Mouse (Mus musculus): ENCODE measurements around the gene Olfr902.
"Not testable (repeated sequence)": the region's sequence is repeated elsewhere in the genome, so short reads cannot be mapped to it uniquely, and the experiment has no call there.

Gene Olfr902

DNA sequence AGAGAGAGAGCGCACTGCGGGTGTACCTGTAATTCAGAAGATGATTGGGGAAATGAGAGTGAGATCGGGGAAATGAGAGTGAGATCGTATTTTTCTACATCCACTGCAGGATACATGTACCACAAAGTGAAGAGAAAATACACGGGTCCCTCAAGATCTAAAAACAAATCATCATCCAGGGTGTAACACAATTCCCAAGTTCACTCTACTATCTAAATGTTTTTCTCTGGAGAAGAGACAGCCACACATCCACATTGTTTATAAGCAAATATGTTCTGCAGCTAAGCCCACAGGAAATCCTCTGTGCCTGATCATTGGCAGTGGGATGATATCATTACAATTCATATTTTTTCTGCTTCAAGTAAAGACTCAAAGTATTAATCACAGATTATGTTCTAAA, at the start of gene Olfr902:
Gene Olfr902, plus strand, starts transcription at position 301 of the 400 bp plus-strand sequence.
- DNase-seq (ENCODE audit: low read depth, low spot score), result no peak

DNA sequence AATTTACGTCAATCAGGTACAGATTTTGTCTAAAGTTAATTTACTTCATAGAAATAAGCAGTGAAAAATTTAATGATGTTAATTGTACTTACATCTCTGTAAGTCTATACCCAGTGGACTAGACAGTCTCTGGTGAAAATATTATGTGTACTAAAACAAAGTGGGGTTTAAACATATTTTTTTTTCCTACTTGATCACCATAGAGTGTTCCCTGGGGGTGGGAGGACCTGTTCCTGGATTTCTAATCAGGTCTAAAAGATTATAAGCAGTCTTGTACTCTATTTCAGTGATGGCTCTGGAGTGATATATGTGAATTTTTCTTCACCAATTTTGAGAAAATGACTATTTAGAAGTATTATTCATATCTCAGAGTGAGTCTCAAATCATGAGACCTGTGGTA, 46.1 kb upstream of the Olfr902 start, which contains the start of gene Olfr147:
Gene Olfr147, plus strand, starts transcription at position 301 of the 400 bp plus-strand sequence.
- DNase-seq (ENCODE audit: low read depth, low spot score), result no peak

DNA sequence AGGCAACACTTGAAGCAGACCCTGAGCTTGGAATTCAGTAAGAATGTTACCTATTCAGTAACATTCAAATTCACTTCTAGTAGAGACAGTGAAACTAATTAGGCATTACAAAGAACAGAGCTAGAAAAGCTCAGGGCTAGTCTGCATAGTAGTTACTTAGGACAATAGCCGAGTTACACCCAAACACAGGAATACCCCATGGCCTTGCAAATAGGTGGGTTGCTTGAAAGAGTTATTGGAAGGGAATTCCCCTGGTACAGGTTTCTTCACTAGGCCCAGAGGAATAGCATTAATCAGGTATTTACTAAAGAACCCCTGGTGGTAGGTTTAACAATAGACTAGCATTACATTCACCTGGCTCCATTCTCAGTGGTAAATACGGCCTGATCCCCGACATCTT, 40.0 kb upstream of the Olfr902 start:
- not testable (repeated sequence) for DNase-seq (ENCODE audit: low read depth, low spot score)

DNA sequence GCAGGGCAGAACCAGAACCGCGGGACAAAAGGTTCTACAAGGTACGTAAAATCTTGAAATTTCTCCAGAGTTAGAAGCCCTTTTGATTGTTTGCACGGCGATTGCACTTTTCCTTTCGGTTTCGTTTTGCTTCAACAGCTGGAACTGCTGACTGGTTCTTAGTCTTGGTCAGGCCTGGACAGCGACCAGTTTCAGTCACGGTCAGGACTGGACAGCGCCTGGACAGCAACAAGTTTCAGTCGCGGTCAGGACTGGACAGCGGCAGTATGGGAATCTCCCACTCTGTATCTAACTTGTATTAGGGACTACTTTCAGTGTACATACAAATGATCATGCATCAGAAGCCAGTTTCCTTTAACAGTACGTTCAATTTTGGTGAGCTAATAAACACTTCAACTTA, 34.0 kb upstream of the Olfr902 start:
- not testable (repeated sequence) for DNase-seq (ENCODE audit: low read depth, low spot score)

DNA sequence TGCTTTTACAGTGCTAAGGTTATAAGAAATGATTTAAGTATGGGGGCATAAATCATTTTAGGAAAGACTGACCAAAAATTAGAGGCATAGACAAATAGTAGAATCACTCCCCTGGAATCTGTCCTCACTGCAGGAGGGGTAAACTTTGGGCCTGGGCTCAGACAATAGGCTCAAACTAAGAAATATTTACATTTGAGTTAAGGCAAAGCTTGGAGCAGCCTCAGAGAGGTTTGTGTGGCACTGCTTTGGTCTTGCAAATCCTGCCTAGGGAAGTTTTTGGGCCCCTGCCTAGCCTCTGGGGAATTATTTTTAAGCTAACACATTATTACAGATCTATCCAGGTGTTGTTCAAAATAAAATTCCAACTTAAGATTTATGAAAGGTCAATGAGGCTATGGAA, 23.7 kb upstream of the Olfr902 start:
- no peak for DNase-seq (ENCODE audit: low read depth, low spot score)

DNA sequence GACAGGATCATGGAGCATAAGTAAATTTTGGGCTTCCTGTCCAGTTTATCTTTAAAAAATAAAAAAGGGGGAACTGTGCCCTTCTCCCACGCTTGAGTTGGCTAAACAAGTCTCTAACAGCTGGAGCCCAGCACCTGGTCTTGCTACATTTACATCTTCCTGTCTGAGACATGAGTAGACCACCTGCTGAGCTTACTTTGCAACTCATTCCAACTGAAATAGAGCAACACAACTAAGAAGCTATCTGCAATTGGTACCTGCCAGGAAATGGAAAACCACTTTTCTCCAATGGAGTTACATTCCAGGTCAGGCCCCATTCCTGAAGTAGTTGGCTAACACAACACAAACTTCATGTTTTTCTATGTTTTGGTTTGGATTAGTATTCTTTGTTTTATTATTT, 20.4 kb upstream of the Olfr902 start:
- DNase-seq (ENCODE audit: low read depth, low spot score), result no peak

DNA sequence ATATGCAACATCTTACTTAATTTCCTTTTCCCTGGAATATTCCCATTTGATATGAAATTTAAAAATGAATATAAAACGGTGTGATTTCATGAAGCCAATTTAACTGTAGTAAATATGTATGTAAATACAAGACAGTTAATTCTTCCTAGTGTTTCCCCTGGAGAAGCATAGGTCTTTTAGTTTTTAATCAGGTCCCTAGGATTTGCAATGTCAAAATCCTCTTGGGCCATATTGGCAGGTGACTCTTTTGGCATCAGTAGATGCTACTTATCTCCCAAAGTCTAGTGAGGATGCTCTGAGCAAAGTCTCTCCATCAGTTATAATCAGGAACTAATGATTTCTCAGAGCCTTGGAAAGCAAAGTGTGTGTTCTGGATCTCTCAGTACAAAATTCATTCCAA, 18.3 kb upstream of the Olfr902 start, which contains the start of gene Olfr901:
Gene Olfr901, plus strand, starts transcription at position 301 of the 400 bp plus-strand sequence.
- no peak for DNase-seq (ENCODE audit: low read depth, low spot score)

DNA sequence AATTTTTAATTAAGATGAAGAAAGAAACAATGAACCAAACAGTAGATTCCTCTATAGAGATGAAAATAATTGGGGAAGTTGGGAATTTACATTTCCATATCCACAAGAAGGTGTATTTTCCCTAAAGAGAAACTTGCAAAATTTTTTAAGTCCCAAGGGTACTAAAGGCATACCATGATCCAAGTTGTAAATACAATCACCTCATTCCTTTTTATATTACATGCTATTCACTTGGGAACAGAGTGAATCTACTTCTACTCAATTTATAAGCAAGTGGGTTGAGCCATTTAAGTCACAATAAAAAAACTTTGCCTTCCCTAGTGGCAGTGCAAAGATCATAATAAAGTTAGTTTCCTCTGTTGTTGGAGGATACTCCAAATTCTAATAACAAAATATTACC, 15.4 kb downstream of the Olfr902 start, which contains the start of gene Olfr904:
Gene Olfr904, plus strand, starts transcription at position 301 of the 400 bp plus-strand sequence.
- no peak for DNase-seq (ENCODE audit: low read depth, low spot score)

DNA sequence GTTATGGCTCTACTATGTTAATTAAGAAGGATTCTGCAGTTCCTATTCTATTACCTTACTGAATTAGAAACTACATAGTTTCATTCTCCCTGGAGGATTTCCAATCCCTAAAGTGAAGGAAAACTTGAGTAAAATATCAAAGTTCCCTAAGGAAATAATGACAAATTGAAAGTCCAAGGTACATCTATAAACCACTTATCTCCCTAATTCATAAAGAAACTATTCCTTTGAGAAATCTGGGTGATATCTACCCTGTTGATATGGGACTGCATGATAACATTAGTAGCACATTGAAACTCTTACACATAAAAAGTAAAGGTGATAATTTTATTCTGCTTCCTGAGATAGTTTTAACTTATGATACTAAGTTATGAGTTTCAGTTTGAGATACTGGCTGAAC, 23.4 kb downstream of the Olfr902 start, which contains the start of gene Olfr905:
Gene Olfr905, plus strand, starts transcription at position 301 of the 400 bp plus-strand sequence.
- DNase-seq (ENCODE audit: low read depth, low spot score), result no peak

DNA sequence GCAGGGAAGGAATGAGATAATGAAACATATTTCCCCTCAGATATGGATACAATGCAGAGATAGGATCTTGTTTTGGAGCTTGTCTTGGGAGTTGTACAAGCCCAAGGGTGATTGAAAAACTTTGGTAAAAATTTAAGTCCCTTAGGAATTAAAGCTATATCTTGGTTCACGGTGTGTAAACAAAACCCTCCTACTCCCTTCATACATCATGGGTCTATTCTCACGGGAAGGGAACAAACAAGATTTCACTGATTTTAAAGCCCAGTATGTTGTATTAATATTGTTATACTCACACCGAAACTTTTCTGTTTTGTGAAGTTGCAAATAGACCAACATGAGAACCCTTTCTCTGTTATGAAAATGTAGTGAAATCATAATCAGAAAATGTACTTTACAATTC, 39.3 kb downstream of the Olfr902 start, which contains the start of gene Olfr906:
Gene Olfr906, plus strand, starts transcription at position 301 of the 400 bp plus-strand sequence.
- DNase-seq (ENCODE audit: low read depth, low spot score), result no peak

DNA sequence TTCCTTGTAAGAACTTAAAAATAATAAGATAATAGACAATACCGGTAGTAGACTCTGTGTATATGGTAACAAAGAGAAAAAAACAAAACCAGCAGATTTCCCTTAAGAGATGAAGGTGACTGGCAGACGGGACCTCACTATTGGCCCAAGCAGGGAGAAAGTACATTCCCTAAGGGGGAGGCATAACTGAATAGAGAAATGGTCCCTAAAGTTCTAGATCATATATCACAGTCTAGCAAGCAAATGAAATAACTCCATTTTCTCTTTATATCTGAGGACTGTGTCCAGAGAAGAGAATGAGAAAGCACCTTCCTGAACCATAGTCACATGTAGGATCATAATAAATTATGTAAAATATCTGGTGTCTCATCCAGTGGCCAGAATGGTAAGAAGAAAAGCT, 48.0 kb downstream of the Olfr902 start, which contains the start of gene Olfr907:
Gene Olfr907, plus strand, starts transcription at position 301 of the 400 bp plus-strand sequence.
- DNase-seq (ENCODE audit: low read depth, low spot score), result no peak
